Mouse (Mus musculus): Measurements from ENCODE around the gene Spag9.

Spag9 gene

DNA sequence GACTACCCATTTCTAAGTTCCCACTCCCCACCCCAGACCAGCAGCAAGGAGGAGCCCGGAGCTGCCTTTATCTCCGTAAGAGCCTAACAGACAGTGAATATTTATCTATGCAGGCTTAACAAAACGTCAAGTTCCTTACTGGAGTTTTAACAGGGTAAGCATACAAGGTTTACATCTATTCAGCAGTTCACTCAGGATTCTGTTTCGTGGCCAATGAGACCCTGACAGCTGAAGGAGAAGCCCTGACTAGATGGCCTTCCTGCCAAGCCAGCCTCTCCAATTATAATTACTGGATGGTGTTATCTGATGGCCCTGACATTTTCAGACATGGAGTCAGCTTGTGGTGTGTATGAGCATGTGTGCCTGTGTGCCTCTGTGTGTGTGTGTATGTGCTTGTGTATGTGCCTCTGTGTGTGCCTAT is 177.8 kb downstream of the Spag9 start:
- Histone ChIP-seq H3K36me3 (ENCODE audit: insufficient read depth, low read length) (no peaks in the 10 kb centered on the region), H3K4me1 (replicated peaks; ENCODE audit: low read depth, low read length) (peaks cover 45% of the 10 kb centered on the region), H3K9me3 (ENCODE audit: low read length) (peaks cover 5% of the 10 kb centered on the region), H3K4me3 (replicated peaks; ENCODE audit: low read length) (no peak overlapping the region), H3K27me3 (ENCODE audit: insufficient read depth, low read length) (peaks cover 8% of the 10 kb centered on the region; the same call in 1 of the 2 replicates)
- TF ChIP-seq CTCF (conservative IDR thresholded peaks at IDR 0.05; ENCODE audit: low read length) (no peak), POU5F1 (IDR thresholded peaks at IDR 0.05; ENCODE audit: borderline replicate concordance, low read length) (no peak), NANOG (IDR thresholded peaks at IDR 0.05; ENCODE audit: borderline replicate concordance, low read length) (no peak)

DNA sequence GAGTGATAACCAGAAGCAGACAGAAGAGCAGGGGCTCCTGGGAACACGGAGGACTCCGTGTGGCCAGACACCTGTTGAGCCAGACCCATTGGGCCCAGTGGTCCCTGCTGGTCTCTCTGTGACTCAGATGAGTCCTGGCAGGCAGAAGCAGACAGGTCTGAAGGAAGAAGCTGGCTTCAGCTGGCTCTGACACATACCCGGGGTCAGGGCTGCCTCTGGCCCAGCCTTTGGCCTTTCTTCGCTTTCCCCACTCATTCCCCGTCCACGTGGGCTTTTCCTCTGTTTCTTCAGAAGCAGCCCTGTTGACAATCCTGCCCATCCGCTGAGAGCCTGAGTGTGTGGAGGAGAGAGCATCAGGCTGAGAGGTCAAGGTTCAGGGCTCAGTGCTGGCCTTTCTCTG is 179.4 kb downstream of the Spag9 start:
- peaks cover 5% of the 10 kb centered on the region for H3K9me3 ChIP-seq (ENCODE audit: low read length)
- TF ChIP-seq POU5F1 (IDR thresholded peaks at IDR 0.05; ENCODE audit: borderline replicate concordance, low read length) = no peak
- TF ChIP-seq CTCF (conservative IDR thresholded peaks at IDR 0.05; ENCODE audit: low read length) = no peak
- TF ChIP-seq NANOG (IDR thresholded peaks at IDR 0.05; ENCODE audit: borderline replicate concordance, low read length) = no peak
- no peaks in the 10 kb centered on the region for H3K36me3 ChIP-seq (ENCODE audit: insufficient read depth, low read length)
- H3K4me1 ChIP-seq (replicated peaks; ENCODE audit: low read depth, low read length) = peaks cover 50% of the 10 kb centered on the region
- peak overlapping the region; percentile 54 for H3K4me3 ChIP-seq (replicated peaks; ENCODE audit: low read length)
- peaks cover 8% of the 10 kb centered on the region; the same call in 1 of the 2 replicates for H3K27me3 ChIP-seq (ENCODE audit: insufficient read depth, low read length)
